Mouse (Mus musculus) gastrocnemius, postnatal 36 days (tissue): ENCODE data around the gene Plekha6. TPM values are rescaled to one million over a fixed set of nuclear protein-coding genes. Genes with fewer than 3 reads are reported as not detected.

ENCODE experiments used
- DNase-seq, 2 experiments: peaks; one replicate each; pipeline ENCODE4 v3.0.0; 2022
- intact Hi-C: fragments of 180-260 bp; cut with DNase I; formaldehyde crosslinking; loops from one replicate; pipeline ENCODE4 v1.15.1; 2025
- total RNA-seq, 2 experiments: library from RNA; stranded (reverse); gene quantifications; 2 replicates each; pipeline ENCODE4 v1.2.3; 2021

Gene Plekha6
- total RNA-seq, 2 experiments from 2014 or later = 6.7 to 11.5 TPM

DNA sequence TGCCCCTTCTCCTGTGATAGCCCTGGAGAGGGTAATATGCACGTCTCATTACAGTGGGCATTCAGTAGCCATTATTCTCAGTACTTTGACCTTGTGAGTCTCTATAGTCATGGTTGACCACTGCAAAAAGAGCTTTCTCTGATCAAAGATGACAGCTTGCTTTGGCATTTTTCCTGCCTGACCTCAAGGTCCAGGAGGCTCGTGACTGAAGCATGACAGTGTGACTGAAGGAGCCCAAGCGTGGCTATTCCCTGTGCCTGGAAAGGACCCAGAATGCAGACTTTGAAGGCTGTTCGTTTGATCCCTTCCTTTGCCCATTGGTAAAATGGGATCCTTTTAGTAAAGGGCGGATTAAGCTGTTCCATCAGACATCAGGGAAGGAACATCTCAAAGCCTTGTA, 71.9 kb downstream of the Plekha6 start:
- intact Hi-C loops = no loop called here
- no peak for DNase-seq

DNA sequence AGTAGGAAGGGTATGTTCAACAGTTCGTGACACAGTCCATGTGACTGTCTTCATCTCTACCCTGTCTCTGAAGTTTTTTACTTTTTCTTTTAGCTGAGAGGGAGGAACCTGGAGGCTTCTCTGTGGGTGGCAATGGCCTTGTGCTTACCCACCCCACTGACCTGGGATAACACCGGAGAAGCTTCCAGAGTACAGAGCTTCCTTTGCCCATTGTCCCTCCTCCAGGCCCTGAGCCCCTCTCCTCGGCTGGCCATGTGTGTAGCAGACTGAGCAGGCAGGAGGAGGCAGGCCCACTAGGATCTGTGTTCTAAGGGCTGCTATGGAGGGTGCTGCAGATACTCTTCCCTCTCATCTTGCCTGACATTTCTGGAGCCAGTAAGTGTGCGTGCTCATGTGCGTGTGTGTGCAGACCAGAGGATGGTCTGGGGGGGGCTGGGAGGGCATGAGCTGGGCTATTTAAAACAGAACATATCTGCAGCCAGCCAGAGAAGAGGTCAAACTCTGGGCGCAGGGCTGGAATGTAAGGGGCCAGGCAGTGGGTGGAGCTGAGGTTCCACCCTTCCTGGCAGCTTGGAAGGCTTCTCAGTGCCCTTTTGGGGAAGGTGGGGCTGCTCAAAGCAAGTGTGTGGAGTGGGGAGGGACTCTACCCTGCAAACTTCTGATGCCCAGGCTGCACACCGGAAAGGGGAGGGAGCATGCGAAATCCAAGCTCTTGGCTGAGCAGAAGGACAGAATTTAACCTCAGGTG, 72.9 kb downstream of the Plekha6 start:
- peak in 1 of 2 experiments; percentile 60 for DNase-seq
- intact Hi-C loops = no loop called here

DNA sequence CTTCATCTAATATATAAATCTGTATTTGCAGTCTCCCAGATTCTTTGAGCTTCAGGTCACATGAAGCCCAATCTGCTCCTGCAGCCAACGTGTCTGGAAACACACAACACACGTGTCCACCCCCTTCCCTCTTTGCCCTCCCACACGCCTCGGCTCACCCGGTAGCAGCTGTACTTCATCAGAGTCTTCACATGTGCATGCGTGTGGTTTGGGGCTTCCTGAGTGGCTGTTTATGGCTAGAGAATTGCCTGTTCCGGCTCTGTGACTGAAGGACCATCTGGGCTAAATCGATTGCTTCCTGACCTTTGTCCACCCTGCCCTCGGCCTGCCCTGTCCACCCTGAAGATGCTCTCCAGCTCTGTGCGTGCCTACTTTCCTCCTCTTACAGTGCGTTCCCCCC, 73.7 kb downstream of the Plekha6 start:
- intact Hi-C loops = no loop called here
- DNase-seq = no peak

DNA sequence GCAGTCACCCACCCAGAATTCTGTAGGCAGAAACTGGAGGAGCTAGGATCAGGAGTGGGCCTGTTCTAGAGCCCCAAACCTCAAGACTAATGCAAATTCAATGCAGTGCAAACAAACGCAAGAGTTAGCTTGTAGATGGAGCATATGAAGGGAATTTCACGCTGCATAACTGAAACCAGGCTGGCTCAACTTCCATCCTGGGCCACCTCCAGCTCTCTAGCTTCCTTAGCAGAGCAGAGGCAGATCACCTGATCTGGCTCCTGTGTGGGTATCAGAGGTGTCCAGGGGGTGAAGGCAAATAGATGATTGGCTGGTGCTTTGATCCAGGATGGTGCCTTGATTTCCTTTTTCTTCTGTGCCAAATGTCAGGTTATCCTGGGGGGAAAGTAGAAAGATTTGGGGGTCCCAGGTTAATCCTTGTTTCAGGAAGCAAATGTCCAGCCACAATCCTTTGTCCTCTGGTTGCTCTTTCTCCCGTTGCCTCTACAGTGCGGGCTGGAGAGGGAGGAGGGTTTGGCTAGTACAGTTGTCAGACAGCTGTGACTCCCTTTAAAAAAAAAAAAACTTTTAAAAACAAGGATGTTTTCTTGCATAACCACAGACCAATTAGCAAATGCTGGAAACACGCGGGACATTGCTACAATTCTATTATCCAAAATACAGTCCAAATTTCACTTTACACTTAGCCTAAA, 75.3 kb downstream of the Plekha6 start:
- intact Hi-C loops = no loop called here
- DNase-seq = no peak

DNA sequence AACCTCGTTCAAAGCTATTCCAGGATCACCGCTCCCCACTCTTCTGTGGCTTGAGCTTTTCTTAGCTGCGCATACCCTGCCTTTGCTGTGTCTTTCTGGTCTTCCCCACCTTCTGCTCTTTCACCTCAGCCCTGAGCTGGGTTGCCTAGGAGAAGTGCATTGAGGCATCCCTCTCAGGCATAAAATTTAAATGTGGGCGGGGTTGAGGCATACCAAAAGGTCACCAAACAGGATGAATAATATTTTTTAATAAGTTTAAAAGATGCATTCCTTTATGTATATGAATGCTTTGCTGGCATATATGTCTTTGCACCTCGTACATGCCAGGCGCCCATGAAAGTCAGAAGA, 75.8 kb downstream of the Plekha6 start:
- intact Hi-C loops = no loop called here
- no peak for DNase-seq

DNA sequence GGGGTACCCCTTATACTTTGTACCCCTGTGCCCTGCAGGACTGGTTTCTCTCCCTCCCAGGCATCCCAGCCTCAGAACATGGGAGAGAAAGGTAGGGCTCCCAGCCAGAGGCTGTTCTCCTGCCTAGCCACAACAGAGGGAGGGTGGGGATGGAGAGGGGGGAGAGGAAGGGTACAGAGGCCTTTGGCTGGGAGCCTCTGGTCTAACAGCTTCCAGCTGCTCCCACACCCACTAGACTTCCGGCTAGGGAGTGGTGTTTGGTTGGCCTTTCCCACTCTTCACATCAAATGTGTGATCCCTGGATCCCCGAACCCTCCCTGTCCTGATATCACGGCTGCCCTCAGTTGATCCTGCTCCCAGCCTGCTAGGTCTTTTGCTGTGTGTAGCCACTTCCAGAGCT, 76.9 kb downstream of the Plekha6 start:
- DNase-seq = peak in 1 of 2 experiments; percentile 60
- intact Hi-C loops = no loop called here

DNA sequence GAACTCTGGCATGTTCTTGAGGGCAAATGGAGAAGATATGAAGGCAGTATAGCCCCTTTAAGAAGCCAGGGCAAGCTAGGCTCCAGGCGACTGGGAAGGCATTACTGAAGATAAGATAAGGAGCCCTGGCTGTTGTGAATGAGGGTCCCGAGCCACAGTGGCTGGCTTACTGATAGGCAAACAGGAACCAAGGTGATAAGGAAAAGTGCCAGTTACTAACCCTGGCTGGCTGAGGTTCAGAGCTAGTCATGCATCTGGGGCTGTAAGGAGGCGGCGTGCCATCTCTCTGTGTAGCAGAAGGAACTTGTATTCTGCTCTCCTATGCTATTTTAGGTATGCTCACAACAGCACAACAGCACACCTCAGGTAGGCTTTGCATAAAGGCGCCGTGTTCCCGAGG, 80.7 kb downstream of the Plekha6 start:
- intact Hi-C loops = no loop called here
- no peak for DNase-seq

DNA sequence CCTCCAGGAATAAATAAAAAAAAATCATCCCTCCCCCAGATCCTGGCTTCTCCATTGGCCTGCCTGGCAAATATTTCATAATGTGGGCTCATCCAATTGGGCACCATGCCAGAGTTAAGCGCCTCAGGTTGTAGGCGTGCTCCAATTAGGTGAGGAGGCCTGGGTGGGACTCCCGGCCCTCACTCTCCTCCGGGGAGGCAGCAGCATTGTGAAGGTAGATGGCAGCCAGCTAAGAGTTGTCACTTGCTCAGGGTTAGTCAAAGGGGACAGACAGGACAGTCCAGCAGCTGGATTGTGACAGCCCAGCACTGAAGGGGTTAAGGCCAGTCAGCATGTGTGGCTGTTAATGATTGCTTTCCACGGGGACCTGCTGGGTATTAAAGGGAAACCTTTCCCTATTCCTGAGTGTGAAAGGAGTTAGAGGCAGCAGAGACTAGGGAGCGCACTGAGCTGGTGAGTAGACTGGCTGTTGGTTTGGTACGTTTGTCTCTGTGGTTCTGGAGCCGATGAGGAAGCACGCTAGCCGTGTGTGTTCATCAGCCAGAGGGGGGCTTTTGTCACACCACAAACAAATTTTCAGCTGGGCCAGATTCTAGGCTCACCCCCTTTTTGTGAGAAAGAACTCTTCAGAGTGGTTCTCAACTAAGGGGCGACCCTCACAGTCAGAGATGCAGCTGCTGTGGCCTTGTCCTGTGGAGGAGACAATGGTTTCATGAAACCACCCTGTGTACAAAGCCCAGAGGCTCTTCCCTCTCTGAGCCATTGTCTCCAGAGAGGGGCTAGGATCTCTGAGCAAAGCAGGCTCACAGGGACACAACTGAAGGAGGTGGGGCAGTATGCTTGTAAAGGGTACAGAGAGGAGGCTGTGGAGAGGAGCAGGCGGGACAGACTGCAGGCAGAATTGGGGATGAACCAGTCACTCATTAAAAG, 81.9 kb downstream of the Plekha6 start:
- no peak for DNase-seq
- intact Hi-C loops = no loop called here

DNA sequence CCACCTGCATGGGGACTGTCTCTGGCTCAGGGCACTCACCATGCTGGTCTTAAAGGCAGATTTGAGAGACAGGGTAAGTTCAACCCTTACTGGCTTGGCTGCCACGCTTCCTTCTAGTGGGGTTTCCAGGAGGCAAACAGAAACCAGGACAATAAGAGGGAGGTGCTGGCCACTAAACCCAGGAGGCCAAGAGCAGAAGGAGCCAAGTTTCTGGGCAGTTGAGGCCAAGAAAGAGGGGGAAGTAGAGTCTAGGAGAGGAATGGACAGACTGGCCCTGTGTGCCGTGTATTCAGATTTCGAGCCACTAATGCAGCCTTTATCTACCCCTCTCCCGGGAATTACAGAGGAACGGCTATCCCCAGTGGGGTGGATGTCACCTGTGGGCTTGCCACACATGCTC, 83.2 kb downstream of the Plekha6 start:
- no peak for DNase-seq
- intact Hi-C loops = no loop called here

DNA sequence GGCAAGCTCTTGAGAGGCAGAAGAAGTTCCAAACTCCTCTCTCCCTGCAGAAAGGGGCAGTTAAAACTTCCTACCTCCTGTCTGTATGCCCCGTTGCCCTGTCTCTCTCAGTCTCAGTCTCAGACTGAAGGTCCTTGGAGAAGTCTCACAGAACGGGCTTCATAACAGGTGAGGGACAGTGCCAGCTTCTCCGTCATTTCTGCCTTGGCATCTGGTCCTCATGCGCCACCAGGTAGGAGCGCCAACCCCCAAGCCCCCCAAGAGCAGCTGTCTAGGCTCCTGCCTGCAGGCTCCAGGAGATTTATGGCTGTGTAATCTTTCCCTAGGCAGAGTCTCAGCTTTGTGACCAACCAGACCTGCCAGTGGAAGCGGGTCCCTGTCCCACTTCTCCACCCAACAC, 86.8 kb downstream of the Plekha6 start:
- intact Hi-C loops = no loop called here
- DNase-seq = no peak

DNA sequence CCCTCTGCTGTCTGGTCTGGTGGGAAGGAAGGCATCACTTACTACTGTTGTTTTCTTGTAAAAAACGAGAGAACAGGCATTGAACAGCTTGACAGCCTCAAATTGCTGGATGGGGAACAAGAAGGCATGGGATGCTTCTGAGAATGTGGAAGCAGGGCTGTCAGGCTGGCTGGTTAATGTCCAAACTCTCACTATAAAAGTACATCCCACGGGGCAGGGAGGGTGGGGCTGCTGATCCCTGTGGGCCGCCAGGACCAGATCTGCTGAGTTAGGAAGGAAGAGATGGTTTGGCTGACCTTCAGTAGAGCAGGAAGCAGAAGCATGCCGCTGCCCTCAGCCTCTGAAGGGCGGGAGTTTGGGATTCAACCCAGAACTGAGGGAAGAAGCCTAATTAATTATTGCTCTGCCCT, 87.6 kb downstream of the Plekha6 start:
- intact Hi-C loops = no loop called here
- DNase-seq = no peak

DNA sequence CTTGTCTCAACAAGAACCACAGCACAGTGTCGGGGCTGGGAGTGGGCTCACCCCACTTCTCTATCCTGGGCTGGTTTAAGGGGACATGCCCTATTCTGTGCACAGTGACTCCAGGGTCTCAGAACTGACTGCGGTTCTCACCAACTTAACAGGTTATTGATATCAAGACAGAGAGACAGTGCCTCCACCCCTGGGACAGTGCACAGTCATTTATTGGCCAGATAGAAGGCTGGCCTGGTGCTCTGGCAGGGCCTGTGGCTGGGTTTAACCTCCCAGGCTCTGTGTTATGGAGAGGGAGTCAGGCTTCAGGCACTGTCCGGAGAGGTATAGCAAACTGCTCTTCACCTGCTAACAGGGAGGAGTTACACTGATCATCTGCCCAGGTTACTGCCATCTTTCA, 88.2 kb downstream of the Plekha6 start:
- no peak for DNase-seq
- intact Hi-C loops = no loop called here

DNA sequence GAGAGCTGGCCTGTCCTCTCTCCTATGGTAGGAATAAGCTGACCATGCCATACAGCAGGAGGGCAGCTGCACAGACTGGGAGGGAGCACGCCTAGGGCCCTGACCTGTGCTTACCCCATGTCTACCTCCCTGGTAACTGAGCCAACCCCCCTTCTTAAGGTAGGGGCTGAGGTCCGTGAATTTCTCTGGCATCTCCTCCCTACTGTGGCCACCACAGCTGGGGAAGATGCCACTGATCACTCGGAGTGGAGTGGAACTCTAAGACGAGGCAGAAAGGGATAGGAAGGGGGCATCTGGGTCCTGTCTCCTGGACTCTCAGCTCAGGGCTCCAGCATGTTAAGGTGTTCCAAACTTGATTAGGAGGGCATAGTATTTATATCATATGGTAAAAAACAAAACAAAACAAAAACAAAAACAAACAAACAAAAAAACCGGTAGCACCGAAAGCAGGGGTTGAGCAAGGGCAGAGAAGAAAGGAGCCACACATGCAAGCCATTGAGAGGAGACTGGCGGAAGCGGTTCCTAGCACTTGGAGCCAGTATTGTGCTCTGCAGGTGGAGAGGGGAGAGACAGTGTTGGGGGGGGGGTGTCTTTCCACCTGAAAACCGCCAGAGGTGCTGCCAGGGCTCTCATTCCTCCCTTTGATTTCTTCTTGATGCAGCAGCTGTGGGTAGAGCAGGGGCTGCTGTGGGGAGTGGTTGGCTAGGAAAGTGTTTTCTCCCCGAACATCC, 89.0 kb downstream of the Plekha6 start:
- DNase-seq = no peak
- intact Hi-C loops = no loop called here

DNA sequence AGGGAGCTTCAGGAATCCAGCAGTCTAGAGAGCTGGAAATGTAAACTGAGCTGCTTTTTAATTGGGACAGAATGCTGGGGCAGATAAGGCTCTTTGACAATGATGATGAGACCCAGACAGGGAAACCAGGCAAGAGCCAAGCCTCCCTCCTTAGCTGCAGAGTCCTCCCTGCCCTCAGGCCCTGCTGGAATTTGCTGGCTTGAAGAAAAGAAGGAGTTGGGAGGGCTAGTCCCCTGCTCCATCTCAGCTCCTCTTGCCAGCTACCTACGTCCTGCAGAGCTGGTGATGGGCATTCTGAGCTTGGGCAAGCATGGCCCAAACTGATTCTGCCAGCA, 89.5 kb downstream of the Plekha6 start:
- intact Hi-C loops = no loop called here
- no peak for DNase-seq

DNA sequence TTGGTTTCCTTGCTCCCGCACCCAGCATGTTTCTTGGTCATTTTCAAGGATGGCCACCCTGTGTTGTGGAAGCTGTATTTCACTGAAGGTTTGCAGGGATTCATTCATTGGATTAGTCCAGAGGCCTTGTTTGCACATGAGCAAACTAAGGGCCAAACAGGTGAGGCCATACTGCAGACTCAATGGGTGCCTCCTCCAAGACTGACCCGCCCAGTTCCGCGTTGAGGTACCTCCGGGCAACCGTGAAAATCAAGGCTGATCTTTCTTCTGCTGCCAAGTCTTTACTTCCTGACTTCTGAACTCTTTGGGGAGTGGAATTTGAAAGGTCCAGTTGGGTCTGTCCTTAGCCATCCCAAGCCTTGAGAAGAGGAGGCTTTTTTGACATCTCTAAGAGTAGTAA, 90.2 kb downstream of the Plekha6 start:
- intact Hi-C loops = no loop called here
- no peak for DNase-seq

DNA sequence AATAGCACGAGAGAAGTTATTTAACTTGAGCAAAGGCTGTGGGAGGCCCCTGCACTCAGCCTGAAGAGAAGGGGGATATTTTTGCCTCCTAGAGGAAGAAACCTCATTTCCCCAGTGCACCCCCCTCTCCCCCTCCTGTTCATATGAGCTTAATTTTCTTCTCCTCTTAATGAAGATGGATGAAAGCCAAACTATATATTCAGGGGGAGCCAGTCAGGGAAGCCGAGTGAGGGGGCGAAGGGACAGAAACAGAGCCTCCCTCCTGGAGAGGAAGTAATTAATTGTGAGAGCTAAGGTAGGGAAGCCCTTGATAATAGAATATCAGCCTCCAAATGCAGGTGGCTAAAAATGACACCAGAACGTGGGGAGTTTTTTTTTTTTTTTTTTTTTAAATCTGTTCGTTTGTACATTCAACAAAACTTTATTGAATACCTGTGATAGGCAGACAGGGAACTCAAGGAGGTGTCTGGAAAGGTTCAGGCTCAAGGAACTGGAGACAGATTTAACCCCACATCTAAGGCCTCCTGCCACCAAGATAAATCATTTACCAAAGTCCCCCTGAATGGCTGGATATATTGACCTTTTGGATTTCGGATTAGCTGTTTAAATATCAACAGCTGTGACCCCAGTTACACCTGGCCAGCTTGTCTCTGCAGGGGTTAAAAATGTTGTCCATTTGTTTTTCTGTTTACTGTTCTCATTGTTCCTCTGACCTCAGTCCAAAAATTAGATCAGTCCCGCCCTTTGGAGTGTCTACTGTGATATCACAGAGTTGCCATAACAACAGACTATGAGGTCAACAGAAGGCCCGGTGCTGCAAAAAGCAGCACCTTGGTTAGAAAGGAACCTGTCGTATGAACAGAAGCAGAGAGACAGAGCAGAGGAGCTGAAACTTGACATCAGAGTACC, 91.1 kb downstream of the Plekha6 start:
- no peak for DNase-seq
- intact Hi-C loops = no loop called here

DNA sequence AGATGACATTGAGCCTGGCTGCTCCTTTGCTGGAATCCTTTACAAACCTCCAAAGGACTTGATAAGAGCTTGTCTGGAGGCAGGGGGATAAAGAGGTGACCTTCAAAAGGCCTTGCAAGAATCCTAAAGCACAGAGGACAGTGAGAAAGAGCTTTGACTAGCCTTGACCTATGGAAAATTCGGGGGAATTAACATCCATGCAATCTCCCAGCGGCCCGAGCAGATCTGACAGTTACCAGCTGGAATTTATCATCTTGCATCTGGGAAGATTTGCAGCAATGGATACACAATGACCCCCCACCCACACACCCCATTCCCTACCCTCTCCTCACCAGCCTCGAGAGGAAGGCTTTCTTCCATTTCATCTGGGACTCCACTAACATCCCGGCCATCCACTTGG, 91.8 kb downstream of the Plekha6 start:
- intact Hi-C loops = no loop called here

DNA sequence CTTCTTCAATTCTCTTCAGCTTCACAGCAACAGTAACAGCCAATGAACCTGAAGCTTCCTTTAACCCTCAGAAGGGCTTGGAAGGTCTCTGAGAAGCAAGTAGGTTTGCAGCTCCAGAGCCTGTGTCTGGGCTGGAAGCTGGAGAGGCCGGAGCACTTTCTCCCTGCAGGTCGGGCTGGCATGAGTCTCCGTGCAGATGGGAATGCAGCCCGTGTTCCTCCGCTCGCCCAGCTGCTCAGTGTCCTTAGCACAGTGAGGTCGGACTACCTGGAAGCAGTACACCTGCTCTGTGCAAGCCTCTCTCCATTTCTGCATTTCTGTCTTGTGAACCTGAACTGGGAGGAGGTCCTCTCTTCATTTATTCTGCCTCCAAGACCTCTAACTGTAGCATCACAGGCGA, 92.3 kb downstream of the Plekha6 start:
- intact Hi-C loops = no loop called here
- DNase-seq = no peak

More for the DNA sequence above, 91.8 kb downstream of the Plekha6 start:
- DNase-seq = no peak

DNA sequence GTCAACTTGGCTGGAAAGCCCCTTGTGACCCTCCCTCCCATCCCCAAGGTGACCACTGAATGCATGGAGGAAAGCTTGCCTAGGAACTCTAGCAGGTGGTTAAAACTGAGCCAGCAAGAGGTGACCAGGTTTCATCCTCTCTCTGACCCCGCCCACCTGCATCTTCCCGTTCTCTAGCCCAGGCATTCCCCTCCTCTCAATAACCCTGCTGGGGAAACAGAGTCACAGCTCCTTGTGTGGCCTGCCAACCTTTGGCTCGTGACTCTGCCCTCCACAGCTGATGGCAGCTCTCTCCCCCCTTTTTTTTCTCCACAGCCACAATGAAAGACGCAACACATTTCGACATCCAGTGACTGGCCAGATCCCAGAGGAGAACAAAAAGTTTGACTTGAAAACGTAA, 94.7 kb downstream of the Plekha6 start:
- intact Hi-C loops = no loop called here
- no peak for DNase-seq

DNA sequence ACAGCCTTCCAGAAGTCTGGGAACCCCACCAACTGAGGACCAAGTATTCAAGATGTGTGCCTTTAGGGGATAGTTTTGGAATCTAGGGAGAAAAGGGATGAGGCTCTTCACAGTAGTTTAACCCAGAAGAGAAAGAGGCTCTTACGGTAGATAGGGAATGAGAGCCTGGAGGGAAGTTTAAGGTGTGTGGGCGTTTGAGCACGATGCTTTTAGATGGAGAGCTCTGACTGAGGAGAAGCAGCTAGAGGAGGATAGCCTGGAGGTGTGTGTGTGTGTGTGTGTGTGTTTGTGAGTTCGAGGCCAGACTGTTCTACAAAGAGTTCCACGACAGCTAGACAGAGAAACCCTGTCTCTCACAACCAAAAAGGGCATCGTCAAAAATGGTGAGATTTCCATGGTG, 98.6 kb downstream of the Plekha6 start:
- DNase-seq = no peak
- intact Hi-C loops = no loop called here
